Mouse (Mus musculus): Measurements from ENCODE around the gene Pik3cb. TPM values are rescaled to one million over a fixed set of nuclear protein-coding genes. Genes with fewer than 3 reads are reported as not detected.

Gene Pik3cb
- polyA plus RNA-seq, 1 experiment, result 2.5 TPM

- 22% methylated on average over 9 of the region's 9 CpGs for WGBS
- DNase-seq (ENCODE audit: low read depth, low spot score), result no peak
These were observed 12.5 kb upstream of the Pik3cb start for GRCm38 (mm10) chr9:99152699-99153490.

DNA sequence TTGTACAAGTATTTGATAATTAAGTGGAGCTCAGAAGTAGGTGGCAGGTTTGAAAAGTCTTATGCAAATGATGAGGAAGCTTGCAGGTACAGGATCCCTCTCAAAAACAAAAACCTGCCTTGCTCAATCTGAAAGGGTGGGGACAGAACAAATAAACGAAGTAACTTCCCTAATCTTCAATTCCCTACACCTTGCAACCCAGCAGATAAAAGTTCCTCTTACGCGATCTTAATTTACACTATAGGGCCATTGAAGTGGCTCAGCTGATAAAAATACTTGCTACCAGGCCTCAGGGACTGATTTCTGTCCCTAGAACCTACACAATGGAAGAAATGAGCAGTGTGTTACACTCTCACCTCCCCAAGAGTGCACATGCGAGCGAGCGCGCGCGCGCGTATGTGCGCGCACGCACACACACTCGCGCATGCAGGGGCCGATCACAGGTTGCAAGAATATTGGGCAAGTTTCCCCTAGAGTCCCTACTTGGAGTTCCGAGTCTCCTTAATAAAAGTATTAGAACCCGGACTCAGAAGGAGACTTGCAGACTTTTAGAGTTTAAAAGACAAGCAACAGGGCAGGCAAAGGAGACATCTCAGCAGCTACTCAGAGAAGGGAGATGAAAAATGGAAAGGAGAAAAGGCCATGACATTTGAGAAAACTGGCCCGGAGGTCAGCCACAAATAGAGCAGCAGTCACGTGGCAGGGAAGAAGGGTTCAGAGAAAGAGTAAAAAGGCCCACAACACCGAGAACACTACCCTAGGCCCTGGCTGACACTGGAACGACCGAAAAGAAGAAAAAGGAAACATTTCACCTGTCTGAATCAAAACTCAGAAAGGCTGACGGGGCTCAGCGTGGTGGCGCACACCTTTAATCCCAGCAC lies 6.7 kb upstream of the Pik3cb start:
- no peak for DNase-seq (ENCODE audit: low read depth, low spot score)
- WGBS, result 83% methylated on average over 27 of the region's 27 CpGs

DNA sequence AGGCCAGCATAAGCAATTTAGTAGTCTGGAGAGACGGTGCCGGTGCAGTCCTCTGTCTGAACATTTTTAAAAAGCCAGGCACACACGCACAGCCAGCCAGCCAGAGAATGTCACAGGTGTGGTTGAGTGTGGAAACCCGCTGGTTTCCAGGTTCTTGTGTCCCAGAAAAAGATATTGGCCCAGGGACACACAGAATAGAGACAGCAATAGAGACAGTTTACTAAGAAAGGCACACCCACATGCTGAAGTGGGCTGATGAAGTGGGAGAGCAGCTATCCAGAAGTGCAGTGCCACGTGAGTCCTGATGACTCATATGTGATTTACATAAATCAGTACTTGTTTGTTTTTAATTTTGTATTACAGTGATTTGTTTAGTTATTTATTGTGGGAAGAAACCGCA lies 5.3 kb upstream of the Pik3cb start:
- 39% methylated on average over 6 of the region's 6 CpGs for WGBS

DNA sequence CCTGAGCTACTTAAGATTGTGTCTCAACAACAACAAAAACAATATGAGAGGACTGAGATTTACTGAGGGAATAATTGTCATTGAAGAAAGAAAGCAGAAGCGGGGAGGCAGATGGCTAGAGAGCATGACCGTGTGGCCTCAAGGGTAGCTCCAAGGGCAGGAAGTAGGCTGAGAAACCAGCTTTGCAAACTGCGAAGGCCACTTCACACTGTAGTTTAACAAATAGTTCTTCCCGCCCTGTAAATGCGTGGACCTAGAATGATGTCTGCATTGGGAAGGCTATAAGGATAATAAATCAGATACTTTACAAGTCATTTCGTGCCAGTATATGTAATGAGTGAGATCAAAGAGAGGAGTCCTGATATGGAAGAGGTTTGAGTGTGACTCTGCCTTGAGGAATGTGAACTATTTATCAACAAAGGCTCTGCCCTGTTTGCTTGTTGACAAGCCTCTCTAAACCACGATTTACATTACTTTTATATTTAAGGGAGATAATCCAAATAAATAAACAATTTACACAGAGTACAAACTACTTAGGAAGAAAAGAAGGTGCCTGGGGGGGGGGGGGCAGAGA lies 4.1 kb upstream of the Pik3cb start:
- no peak for DNase-seq (ENCODE audit: low read depth, low spot score)
- 41% methylated on average over 7 of the region's 7 CpGs for WGBS

More for the DNA sequence above, 5.3 kb upstream of the Pik3cb start:
- DNase-seq (ENCODE audit: low read depth, low spot score), result no peak

GRCm38 (mm10) chr9:99141618-99142017 lies 1.2 kb upstream of the Pik3cb start:
- 92% methylated on average over 8 of the region's 8 CpGs for WGBS
- DNase-seq (ENCODE audit: low read depth, low spot score), result no peak

DNA sequence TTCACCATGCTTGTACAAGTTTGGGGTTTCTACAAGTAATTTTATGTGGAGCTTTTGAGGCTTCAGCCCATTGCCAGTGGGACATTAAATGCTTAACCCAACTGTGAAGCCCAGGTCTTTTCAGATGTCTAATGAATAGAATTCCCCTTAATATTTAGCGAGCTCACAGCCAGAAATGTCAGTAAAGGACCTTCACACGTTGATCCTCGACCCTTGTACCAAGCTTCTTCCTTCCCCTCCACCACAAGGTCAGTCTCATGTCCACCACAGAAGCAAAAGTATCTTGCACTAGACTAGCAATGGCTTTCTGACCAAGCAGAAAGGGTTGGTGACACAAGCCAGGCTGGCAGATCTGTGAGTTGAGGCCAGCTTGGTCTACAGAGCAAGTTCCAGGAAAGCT lies 750 bp upstream of the Pik3cb start:
- WGBS, result 66% methylated on average over 3 of the region's 3 CpGs
- DNase-seq (ENCODE audit: low read depth, low spot score), result no peak

DNA sequence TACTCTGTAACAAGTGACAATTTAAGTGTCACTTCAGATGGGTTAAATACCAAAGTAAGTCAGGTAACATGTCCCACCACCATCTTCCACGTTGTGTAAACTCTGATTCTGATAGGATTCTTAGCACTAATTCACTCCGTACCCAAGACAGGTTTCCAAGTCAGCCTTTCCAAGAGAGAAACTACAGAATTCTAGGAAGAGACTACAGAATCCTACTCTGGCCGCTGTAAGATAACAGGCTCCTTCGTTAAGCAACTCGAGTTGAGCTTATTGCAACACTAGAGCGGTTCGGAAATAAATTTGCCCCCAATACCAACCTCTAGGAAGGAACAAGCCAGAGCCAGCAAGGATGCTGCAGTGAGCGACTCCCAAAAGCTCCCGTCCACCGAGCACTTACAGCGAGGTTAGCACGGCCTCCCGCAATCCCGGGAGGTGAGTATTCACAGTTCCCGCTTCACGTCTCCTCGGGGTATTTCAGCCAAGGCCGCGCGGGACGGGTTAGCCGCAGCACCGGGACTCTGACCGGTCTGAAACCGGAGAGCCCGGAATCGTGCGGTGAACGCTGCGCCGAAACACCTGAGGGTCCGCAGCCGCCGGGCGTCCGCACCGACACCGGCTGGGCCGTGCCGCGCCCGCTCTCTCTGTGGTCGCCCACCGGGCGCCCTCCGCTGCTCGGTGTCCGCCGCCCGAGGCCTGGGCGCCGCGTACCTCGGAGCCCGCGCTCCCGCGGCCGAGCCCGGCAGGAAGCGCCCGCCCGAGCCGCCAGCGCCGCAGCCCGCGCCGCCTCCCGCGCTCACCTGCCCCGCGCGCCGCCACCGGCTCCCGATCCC lies 1.0 kb downstream of the Pik3cb start:
- no peak for DNase-seq (ENCODE audit: low read depth, low spot score)
- whole genome bisulfite sequencing, result under 1% methylated on average over 77 of the region's 77 CpGs

DNA sequence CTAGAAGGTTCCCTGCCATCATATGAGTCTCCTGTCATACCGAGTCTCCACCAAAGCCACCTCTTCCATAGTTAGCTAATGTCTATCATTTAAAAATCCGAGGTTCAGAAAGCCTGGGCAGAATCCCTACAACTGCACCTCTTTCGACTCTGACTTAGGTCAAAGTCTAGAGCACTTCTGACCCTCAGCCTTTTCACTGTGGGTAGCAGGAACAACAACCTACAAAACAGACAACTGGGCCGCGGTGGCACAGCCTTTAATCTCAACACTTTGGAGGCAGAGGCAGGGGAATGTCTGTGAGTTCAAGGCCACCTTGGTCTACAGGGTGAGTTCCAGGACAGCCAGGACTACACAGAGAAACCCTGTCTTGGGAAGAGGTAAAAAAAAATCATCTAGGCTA lies 3.1 kb downstream of the Pik3cb start:
- WGBS, result 52% methylated on average over 5 of the region's 5 CpGs
- DNase-seq (ENCODE audit: low read depth, low spot score), result no peak

DNA sequence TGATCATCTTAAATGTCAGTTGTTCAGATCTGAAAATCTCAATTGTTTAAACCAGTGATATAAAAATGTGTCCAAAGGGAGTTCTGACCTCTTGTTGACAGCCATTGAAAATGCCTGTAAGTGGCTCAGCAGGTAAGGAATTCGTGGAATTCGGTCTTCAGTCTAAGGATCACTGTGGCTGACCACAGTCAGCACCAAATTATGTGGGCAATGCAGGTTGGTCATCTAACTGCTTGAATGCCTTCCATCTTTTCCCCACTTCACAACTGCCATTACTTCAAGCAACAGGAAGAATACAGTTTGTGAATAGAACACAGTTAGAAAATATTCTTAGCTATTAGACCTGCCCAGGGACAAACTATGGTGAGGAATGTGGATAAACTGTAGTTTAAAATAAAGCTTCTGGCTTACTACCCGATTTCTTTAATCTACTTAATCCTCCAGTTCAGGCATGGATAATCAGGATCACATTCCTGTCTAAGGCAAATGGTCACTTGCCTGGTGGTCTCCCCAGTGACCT lies 8.4 kb downstream of the Pik3cb start:
- DNase-seq (ENCODE audit: low read depth, low spot score), result no peak
- WGBS, result 58% methylated on average over 3 of the region's 3 CpGs

GRCm38 (mm10) chr9:99131119-99131518 lies 9.3 kb downstream of the Pik3cb start:
- WGBS, result 83% methylated on average over 4 of the region's 4 CpGs
- no peak for DNase-seq (ENCODE audit: low read depth, low spot score)

DNA sequence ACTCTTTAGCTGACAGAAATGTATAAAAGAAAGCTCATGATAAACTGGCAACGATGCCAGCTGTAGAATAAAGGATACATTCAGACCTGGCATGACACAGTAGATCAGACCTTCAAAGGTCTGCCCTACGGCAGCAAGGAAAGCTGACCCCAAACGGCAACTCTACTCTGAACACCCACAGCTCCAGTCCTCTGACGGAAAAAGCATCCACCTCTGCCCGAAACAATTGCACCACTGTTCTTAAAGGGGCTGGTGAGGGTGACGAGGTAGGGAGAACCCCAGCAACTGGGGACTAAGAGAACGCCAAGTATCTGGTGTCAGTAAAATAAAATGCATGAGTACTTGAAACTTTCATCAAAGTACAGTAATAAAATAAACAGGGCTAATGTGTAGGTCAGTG lies 12.8 kb downstream of the Pik3cb start:
- WGBS, result 89% methylated on average over 7 of the region's 7 CpGs
- no peak for DNase-seq (ENCODE audit: low read depth, low spot score)

- no peak for DNase-seq (ENCODE audit: low read depth, low spot score)
- 77% methylated on average over 4 of the region's 4 CpGs for WGBS
These were observed 17.7 kb downstream of the Pik3cb start for GRCm38 (mm10) chr9:99122749-99123148.

DNA sequence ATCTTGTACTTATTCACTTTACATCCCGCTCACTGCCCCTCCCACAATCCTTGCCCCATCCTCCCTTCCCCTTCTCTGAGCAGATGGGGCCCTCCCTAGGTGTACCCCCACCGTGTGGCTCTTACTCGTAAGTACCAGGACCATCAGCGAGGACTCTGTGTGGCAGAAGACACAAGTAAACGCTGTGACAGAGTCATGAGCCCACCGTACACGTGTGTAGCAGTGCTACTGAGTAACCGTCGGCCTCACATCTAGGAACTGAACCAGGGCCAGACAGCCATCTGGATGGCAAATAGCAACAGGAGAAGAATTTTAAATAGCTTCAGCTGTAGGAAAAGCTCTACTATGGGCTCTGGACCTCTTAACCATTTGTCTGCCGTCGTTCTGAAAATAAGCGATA lies 28.0 kb downstream of the Pik3cb start:
- DNase-seq (ENCODE audit: low read depth, low spot score), result no peak
- WGBS, result 84% methylated on average over 12 of the region's 12 CpGs

GRCm38 (mm10) chr9:99111085-99111484 lies 29.3 kb downstream of the Pik3cb start:
- 26% methylated on average over 1 of the region's 1 CpGs for WGBS
- no peak for DNase-seq (ENCODE audit: low read depth, low spot score)

GRCm38 (mm10) chr9:99110213-99110612 lies 30.2 kb downstream of the Pik3cb start:
- no peak for DNase-seq (ENCODE audit: low read depth, low spot score)
- WGBS, result 78% methylated on average over 5 of the region's 5 CpGs

DNA sequence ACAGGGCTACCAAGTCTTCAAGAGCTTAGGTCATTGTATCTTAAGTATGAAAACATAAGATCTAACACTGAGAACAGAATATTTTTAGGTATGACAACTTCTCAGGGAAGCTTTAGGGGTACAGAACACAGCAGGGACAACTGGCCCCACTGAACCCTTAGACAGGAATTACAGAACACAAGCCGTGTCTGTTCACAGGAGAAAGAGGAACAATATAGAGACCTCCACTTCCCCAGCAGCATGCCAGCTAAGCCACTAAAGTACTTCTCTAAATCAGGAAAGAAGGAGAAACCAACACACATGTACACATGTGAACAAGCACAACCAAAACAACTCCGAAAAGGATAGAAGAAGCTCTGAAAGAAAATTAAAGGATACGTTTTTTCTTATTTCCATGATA lies 30.8 kb downstream of the Pik3cb start:
- WGBS, result 81% methylated on average over 3 of the region's 3 CpGs
- no peak for DNase-seq (ENCODE audit: low read depth, low spot score)

GRCm38 (mm10) chr9:99104449-99104848 lies 36.0 kb downstream of the Pik3cb start:
- WGBS, result 95% methylated on average over 2 of the region's 2 CpGs
- no peak for DNase-seq (ENCODE audit: low read depth, low spot score)

- WGBS, result 37% methylated on average over 3 of the region's 3 CpGs
- DNase-seq (ENCODE audit: low read depth, low spot score), result no peak
These were observed 36.6 kb downstream of the Pik3cb start for GRCm38 (mm10) chr9:99103865-99104264.

GRCm38 (mm10) chr9:99098482-99099129 lies 41.8 kb downstream of the Pik3cb start:
- WGBS, result 43% methylated on average over 11 of the region's 11 CpGs
- no peak for DNase-seq (ENCODE audit: low read depth, low spot score)

Measured in large intestine, adult 2 months (tissue).